Mouse (Mus musculus) lung, postnatal 0 days (tissue): Measurements from ENCODE around the gene Olfr924. TPM values are rescaled to one million over a fixed set of nuclear protein-coding genes. Genes with fewer than 3 reads are reported as not detected.

Source experiments
- ATAC-seq: fragments of 200-750 bp; cut with Nextera tagmentation; 2 replicates; pipeline ENCODE4 v1.8.0; 2017; ENCODE audit warnings: moderate library complexity
- DNase-seq: peaks from one replicate; pipeline ENCODE4 v3.0.0-alpha.2; 2016; ENCODE audit warnings: low spot score
- H3K27ac ChIP-seq: fragments of 300-500 bp; sonication (generic); 2 replicates; pipeline ENCODE4 v1.5.1; 2014; ENCODE audit warnings: antibody characterized with exemption, mild to moderate bottlenecking, low read length, mixed read lengths
- H3K27me3 ChIP-seq: fragments of 300-500 bp; sonication (generic); replicated peaks from 2 replicates; pipeline ENCODE4 v1.6.1; 2014; ENCODE audit warnings: low read length, mixed read lengths; ENCODE audit not compliant: insufficient read depth
- H3K36me3 ChIP-seq: fragments of 300-500 bp; sonication (generic); 2 replicates; pipeline ENCODE4 v1.6.1; 2014; ENCODE audit warnings: low read length, mixed read lengths; ENCODE audit not compliant: insufficient read depth
- H3K4me1 ChIP-seq: fragments of 300-500 bp; sonication (generic); 2 replicates; pipeline ENCODE4 v1.6.1; 2014; ENCODE audit warnings: antibody characterized with exemption, low read depth, low read length, mixed read lengths; ENCODE audit not compliant: insufficient read depth
- H3K4me2 ChIP-seq: fragments of 300-500 bp; sonication (generic); replicated peaks from 2 replicates; pipeline ENCODE4 v1.6.1; 2014; ENCODE audit warnings: low read depth, mild to moderate bottlenecking, low read length, moderate library complexity, mixed read lengths
- H3K4me3 ChIP-seq: fragments of 300-500 bp; sonication (generic); 2 replicates; pipeline ENCODE4 v1.5.1; 2014; ENCODE audit warnings: low read depth, low read length
- H3K9ac ChIP-seq: fragments of 300-500 bp; sonication (generic); replicated peaks from 2 replicates; pipeline ENCODE4 v1.6.1; 2014; ENCODE audit warnings: low read depth, mild to moderate bottlenecking
- H3K9me3 ChIP-seq: fragments of 300-500 bp; sonication (generic); 2 replicates; pipeline ENCODE4 v1.6.1; 2016; ENCODE audit warnings: low read length, mixed read lengths
- CTCF ChIP-seq: IDR thresholded peaks from 2 replicates; pipeline ENCODE4 v1.5.1; 2016; ENCODE audit warnings: antibody characterized with exemption, mild to moderate bottlenecking
- EP300 ChIP-seq: IDR thresholded peaks from 2 replicates; pipeline ENCODE4 v1.6.1; 2016; ENCODE audit warnings: antibody characterized with exemption, mild to moderate bottlenecking, control low read depth
- WGBS: fragments of 180-500 bp; shearing (Covaris S2); extraction: QIAGEN DNeasy Blood & Tissue Kit; methylation state at CpG from one replicate; pipeline ENCODE4 v1.1.7; 2014; 5-methylcytosine and 5-hydroxymethylcytosine counted together
- polyA plus RNA-seq: library from polyadenylated mRNA; unstranded; fragments of >200 nt; fragmentation: Nextera tagmentation; extraction: Ambion mirVana; gene quantifications from 2 replicates; pipeline ENCODE4 v1.2.1, GENCODE M21; 2015

The Olfr924 gene
- polyA plus RNA-seq, 1 experiment from 2014 or later, result not detected

DNA sequence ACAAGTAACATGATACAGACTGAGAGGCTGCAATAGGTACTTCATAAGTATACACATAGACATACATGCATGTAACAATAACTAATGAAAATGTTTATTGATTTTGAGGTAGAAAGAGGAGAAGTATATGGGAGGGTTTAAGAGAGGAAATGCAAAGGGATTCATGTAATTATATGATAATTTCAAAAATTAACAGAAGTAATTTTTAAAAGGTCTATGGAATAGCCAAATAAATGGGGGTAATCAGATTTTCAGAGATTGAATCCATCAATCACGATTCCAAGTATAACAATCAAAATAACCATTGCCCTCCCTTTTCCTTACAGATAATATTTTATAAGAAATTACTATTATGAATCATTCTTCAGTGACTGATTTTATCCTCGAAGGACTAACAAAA lies 32.6 kb downstream of the Olfr924 start, which contains the start of gene Olfr926:
Gene Olfr926 (plus strand): TSS at position 301 of the 400 bp plus-strand sequence.
- no peak for ATAC-seq
- WGBS, result 79% methylated on average over 2 of the region's 2 CpGs
- Histone ChIP-seq H3K36me3 (no peaks in the 10 kb centered on the region), H3K9me3 (0 out of 2 replicates have a peak, but pooled peaks cover 4% of the 10 kb centered on the region), H3K9ac (no peak within 1 kb of the TSS), H3K27ac (no peak within 1 kb of the TSS), H3K4me2 (no peak within 1 kb of the TSS), H3K27me3 (no peaks in the 10 kb centered on the region), H3K4me1 (no peaks in the 10 kb centered on the region), H3K4me3 (no peak within 1 kb of the TSS)
- DNase-seq, result no peak
- TF ChIP-seq EP300 (no peak), CTCF (no peak)

Other genes with a start within 250 kb of the Olfr924 start
- not detected in 2 replicates for gene Olfr914, start 239.3 kb upstream of the Olfr924 start, polyA plus RNA-seq
- gene Olfr916, start 184.6 kb upstream of the Olfr924 start, polyA plus RNA-seq, result not detected in 2 replicates
- gene Olfr917, start 178.6 kb upstream of the Olfr924 start, polyA plus RNA-seq, result not detected in 2 replicates
- not detected in 2 replicates for gene Olfr918, start 169.8 kb upstream of the Olfr924 start, polyA plus RNA-seq
- gene Olfr919, start 140.8 kb upstream of the Olfr924 start, polyA plus RNA-seq, result not detected in 2 replicates
- 30.3 and 34.9 TPM in 2 replicates for gene Vwa5a, start 126.2 kb upstream of the Olfr924 start, polyA plus RNA-seq
- gene Olfr920, start 92.2 kb upstream of the Olfr924 start, polyA plus RNA-seq, result 0.14 and 0.17 TPM in 2 replicates
- not detected in 2 replicates for gene Olfr921, start 71.4 kb upstream of the Olfr924 start, polyA plus RNA-seq
- gene Olfr922, start 29.8 kb upstream of the Olfr924 start, polyA plus RNA-seq, result not detected in 2 replicates
- gene Olfr923, start 17.9 kb upstream of the Olfr924 start, polyA plus RNA-seq, result not detected in 2 replicates
- not detected in 2 replicates for gene Olfr26, start 10.6 kb downstream of the Olfr924 start, polyA plus RNA-seq
- not detected in 2 replicates for gene Olfr926, start 32.7 kb downstream of the Olfr924 start, polyA plus RNA-seq
- gene Olfr930, start 85.4 kb downstream of the Olfr924 start, polyA plus RNA-seq, result not detected in 2 replicates
- not detected in 2 replicates for gene Olfr933, start 127.9 kb downstream of the Olfr924 start, polyA plus RNA-seq
- gene Olfr934, start 143.9 kb downstream of the Olfr924 start, polyA plus RNA-seq, result not detected in 2 replicates
- not detected in 2 replicates for gene Olfr935, start 155.2 kb downstream of the Olfr924 start, polyA plus RNA-seq
- not detected in 2 replicates for gene Olfr146, start 178.9 kb downstream of the Olfr924 start, polyA plus RNA-seq
- gene Olfr937, start 220.5 kb downstream of the Olfr924 start, polyA plus RNA-seq, result not detected in 2 replicates
- gene Olfr938, start 234.4 kb downstream of the Olfr924 start, polyA plus RNA-seq, result not detected in 2 replicates